Mouse (Mus musculus) ES-E14 (cell line): ENCODE results near the gene Mical2.

ENCODE experiments used
- CHD2 ChIP-seq: IDR thresholded peaks from 2 replicates; pipeline ENCODE4 v1.6.1; 2014; ENCODE audit warnings: mild to moderate bottlenecking, low read depth, low read length, inconsistent platforms
- HCFC1 ChIP-seq: IDR thresholded peaks from 2 replicates; pipeline ENCODE4 v1.6.1; 2012; ENCODE audit warnings: low read length, inconsistent platforms, borderline replicate concordance; ENCODE audit not compliant: insufficient read depth
- MAFK ChIP-seq: IDR thresholded peaks from 2 replicates; pipeline ENCODE4 v1.6.1; 2014; ENCODE audit warnings: mild to moderate bottlenecking, low read depth, low read length, inconsistent platforms; ENCODE audit not compliant: insufficient read depth
- ZC3H11A ChIP-seq: IDR thresholded peaks from 2 replicates; pipeline ENCODE4 v1.6.1; 2012; ENCODE audit warnings: low read depth, mild to moderate bottlenecking, inconsistent platforms, low read length, borderline replicate concordance

DNA sequence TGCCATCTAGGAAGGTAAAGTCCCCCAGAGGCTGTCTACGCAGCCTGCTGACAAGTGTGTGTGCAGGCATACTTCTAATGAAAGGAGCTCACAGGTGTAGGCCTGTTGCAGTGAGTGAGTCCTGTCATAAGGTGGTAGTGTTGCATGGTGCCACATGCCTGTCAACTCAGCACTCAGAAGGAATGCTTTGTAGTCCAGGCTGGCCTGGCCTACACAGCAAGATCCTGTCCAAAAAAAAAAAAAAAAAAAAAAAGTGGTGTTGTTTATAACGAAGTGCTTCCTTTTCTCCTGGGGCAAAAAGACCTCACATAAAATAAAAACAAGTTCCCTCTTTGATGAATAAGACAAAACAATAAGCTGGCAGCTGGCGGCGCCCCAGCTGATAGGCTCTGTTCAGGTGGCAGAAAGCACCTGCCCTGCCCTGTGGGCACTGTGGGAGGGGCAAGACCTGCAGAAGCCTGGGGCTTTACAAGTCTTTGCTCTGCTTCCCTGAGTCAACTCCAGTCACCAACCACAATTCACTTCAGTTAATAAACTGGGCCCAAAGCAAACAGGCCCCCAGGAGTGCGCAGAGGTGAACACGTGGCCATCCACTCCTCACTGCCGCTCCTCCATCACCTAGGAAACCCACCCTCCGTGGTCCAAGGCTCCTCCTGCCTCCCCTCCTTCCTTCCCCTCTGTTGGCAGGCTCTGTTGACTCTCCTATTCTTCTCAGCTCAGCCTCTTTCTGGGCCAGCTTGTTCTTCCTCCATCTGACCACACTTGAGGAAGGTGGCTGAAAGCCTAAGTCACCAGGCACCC is 12.5 kb upstream of the Mical2 start:
- TF ChIP-seq ZC3H11A (no peak), MAFK (no peak), HCFC1 (no peak), CHD2 (no peak)
